Mouse (Mus musculus): ENCODE measurements around the gene Mad2l2. TPM values are rescaled to one million over a fixed set of nuclear protein-coding genes. Genes with fewer than 3 reads are reported as not detected.
"Not testable (repeated sequence)": the region's sequence is repeated elsewhere in the genome, so short reads cannot be mapped to it uniquely, and the experiment has no call there.

The Mad2l2 gene
- polyA plus RNA-seq, 1 experiment from 2014 or later = 116 TPM

DNA sequence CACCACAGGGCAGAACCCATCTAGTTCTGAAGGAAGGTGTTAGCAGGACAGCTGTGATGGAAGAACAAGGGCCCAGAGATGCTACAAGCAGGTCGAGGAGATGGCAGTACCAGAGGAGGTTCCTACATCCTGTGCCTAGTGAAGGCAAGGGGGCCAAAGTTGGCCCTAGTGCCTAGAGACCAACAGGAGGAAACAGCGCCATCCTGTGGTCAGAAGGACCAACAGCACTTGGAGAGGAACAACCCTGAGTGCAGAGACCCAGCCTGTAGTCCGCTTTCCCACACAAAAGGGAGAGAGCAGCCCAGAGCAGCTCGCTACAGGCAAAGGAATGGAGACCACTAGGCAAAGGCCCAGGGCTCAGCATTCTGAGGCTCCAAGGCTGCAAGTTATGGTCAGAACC is 55.6 kb downstream of the Mad2l2 start:
- WGBS = 69% methylated on average over 4 of the region's 4 CpGs
- Histone ChIP-seq H3K9me3 (no peaks in the 10 kb centered on the region), H3K27ac (replicated peaks) (no peak overlapping the region), H3K9ac (no peak overlapping the region), H3K4me1 (replicated peaks) (peaks cover 16% of the 10 kb centered on the region), H3K36me3 (no peaks in the 10 kb centered on the region), H3K4me3 (no peak overlapping the region), H3K27me3 (peaks cover 6% of the 10 kb centered on the region; the same call in 1 of the 2 replicates), H3K4me2 (no peak overlapping the region)
- no peak for ATAC-seq (ENCODE audit: low read depth)

DNA sequence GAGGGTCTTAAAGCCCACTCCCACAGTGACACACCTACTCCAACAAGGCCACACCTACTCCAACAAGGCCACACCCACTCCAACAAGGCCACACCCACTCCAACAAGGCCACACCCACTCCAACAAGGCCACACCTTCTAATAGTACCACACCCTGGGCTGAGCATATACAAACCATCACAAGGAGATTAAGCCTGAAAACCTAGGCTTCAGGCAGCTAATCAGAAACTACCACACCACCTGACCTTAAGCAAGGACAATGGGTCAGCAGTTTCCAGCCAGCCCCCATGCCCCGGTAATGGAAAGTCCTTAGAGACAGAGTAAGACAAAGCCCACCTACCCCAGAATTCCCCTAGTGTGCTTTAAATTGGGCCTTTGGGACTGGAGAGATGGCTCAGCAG is 58.6 kb downstream of the Mad2l2 start:
- H3K9me3 ChIP-seq; H3K27me3 ChIP-seq; H3K36me3 ChIP-seq; ATAC-seq (ENCODE audit: low read depth); H3K27ac ChIP-seq (replicated peaks); H3K4me2 ChIP-seq; H3K9ac ChIP-seq; H3K4me3 ChIP-seq: not testable (repeated sequence)
- 80% methylated on average over 1 of the region's 1 CpGs for WGBS
- H3K4me1 ChIP-seq (replicated peaks) = peaks cover 19% of the 10 kb centered on the region

DNA sequence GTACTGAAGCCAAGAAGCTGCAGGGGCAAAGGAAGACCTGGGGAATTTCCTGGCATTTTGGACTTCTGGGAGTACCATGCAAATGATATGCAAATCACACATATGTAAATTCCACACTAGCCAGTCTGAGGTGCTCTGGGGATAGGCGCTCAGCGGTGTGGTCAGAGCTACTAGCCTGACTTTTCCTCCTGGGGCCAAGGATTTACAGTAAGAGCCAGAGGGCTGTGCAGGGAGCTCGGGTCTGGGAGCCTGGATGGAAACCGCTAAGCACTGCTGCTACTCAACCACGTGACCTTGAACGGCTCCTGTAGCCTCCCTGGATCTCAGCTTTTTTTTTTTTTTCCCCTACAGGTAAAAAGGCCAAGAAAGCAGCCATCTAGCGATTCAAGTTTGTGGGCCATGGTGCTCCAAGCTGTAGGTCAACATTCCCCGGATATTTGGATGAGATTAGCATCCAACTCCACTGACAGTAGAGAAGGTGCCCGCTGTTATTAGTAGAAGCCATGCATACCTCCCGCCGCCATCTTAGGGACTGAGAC is 62.6 kb downstream of the Mad2l2 start:
- no peaks in the 10 kb centered on the region for H3K36me3 ChIP-seq
- no peak overlapping the region for H3K4me3 ChIP-seq
- H3K9ac ChIP-seq = no peak overlapping the region
- peak overlapping the region; percentile 46; the same call in 1 of the 2 replicates for H3K27ac ChIP-seq (replicated peaks)
- no peak overlapping the region; the same call in 1 of the 2 replicates for H3K4me2 ChIP-seq
- WGBS = 32% methylated on average over 11 of the region's 11 CpGs
- ATAC-seq (ENCODE audit: low read depth) = 0 out of 2 replicates have a peak, but pooled peaks have one; percentile 27
- H3K4me1 ChIP-seq (replicated peaks) = peaks cover 7% of the 10 kb centered on the region
- no peaks in the 10 kb centered on the region for H3K9me3 ChIP-seq
- H3K27me3 ChIP-seq = peaks cover 6% of the 10 kb centered on the region; the same call in 1 of the 2 replicates

DNA sequence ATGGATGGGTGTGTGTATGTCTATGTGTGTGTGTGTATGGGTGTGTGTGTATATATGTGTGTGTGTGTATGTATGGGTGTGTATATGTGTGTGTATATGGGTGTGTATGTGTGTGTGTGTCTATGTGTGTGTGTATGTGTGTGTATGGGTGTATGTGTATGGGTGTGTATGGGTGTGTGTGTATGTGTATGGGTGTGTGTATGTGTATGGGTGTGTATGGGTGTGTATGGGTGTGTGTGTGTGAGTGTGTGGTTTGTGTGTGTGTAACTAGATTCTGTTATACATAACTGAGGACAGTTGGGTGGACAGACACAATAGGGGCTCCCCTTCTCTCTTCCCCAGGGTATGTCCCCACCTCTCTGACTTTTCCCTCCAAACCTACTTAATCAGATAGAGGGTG is 64.2 kb downstream of the Mad2l2 start:
- H3K36me3 ChIP-seq = no peaks in the 10 kb centered on the region
- no peak overlapping the region for H3K4me2 ChIP-seq
- H3K9ac ChIP-seq = no peak overlapping the region; the same call in 1 of the 2 replicates
- no peaks in the 10 kb centered on the region for H3K9me3 ChIP-seq
- H3K4me1 ChIP-seq (replicated peaks) = peaks cover 17% of the 10 kb centered on the region
- H3K27me3 ChIP-seq = peaks cover 5% of the 10 kb centered on the region; the same call in 1 of the 2 replicates
- H3K27ac ChIP-seq (replicated peaks) = no peak overlapping the region
- no peak for ATAC-seq (ENCODE audit: low read depth)
- H3K4me3 ChIP-seq = no peak overlapping the region

Small RNA genes within 50 kb of the gene (microRNA-seq; reads per million reads assigned to microRNA genes)
- gene Mir7022 = not detected

Other genes starting within 250 kb of the Mad2l2 start
- gene Mfn2, start 225.7 kb upstream of the Mad2l2 start, polyA plus RNA-seq (2015; fragmentation: Nextera tagmentation; extraction: Ambion mirVana) = 76.3 and 79.0 TPM in 2 replicates
- gene Plod1, start 193.6 kb upstream of the Mad2l2 start, polyA plus RNA-seq (2015; fragmentation: Nextera tagmentation; extraction: Ambion mirVana) = 35.2 and 35.7 TPM in 2 replicates
- gene 2510039O18Rik, start 189.5 kb upstream of the Mad2l2 start, polyA plus RNA-seq (2015; fragmentation: Nextera tagmentation; extraction: Ambion mirVana) = 13.6 and 14.7 TPM in 2 replicates
- 0.43 TPM in 1 of 2 replicates, not detected in the other for gene Nppb, start 144.6 kb upstream of the Mad2l2 start, polyA plus RNA-seq (2015; fragmentation: Nextera tagmentation; extraction: Ambion mirVana)
- gene Nppa, start 129.7 kb upstream of the Mad2l2 start, polyA plus RNA-seq (2015; fragmentation: Nextera tagmentation; extraction: Ambion mirVana) = 0.36 and 6.1 TPM in 2 replicates
- 31.7 and 32.4 TPM in 2 replicates for gene Clcn6, start 91.6 kb upstream of the Mad2l2 start, polyA plus RNA-seq (2015; fragmentation: Nextera tagmentation; extraction: Ambion mirVana)
- gene Mthfr, start 91.3 kb upstream of the Mad2l2 start, polyA plus RNA-seq (2015; fragmentation: Nextera tagmentation; extraction: Ambion mirVana) = 19.9 and 20.9 TPM in 2 replicates
- 6.5 and 7.3 TPM in 2 replicates for gene Agtrap, start 42.4 kb upstream of the Mad2l2 start, polyA plus RNA-seq (2015; fragmentation: Nextera tagmentation; extraction: Ambion mirVana)
- gene Draxin, start 314 bp downstream of the Mad2l2 start, polyA plus RNA-seq (2015; fragmentation: Nextera tagmentation; extraction: Ambion mirVana) = 14.0 and 14.3 TPM in 2 replicates
- 16.4 and 16.6 TPM in 2 replicates for gene Fbxo6, start 21.8 kb downstream of the Mad2l2 start, polyA plus RNA-seq (2015; fragmentation: Nextera tagmentation; extraction: Ambion mirVana)
- gene Fbxo44, start 30.1 kb downstream of the Mad2l2 start, polyA plus RNA-seq (2015; fragmentation: Nextera tagmentation; extraction: Ambion mirVana) = 81.4 and 87.6 TPM in 2 replicates
- gene Fbxo2, start 30.2 kb downstream of the Mad2l2 start, polyA plus RNA-seq (2015; fragmentation: Nextera tagmentation; extraction: Ambion mirVana) = 6.1 and 6.9 TPM in 2 replicates
- gene Disp3, start 157.6 kb downstream of the Mad2l2 start, polyA plus RNA-seq (2015; fragmentation: Nextera tagmentation; extraction: Ambion mirVana) = 16.1 and 19.1 TPM in 2 replicates